15 mouse cellular contexts compared by ENCODE assay signal in the genomic region with DNA sequence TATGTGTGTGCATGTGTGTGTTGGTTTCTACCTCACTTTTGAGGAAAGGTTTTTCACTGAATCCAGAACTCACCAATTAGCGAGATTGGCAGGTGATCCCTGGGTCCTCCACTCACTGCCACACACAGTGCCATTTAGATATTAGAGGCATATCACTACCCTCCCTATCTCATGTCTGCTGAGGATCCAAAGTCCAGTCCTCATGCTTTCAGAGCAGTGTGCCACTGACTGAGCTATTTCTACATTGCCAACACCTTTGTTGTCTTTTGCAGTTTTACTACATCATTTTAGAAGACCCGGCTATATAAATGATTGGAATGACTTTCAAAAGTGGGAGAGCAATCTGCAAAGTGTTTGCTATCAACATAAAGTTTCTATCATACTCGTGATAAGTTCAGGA.
"Had no signal": no experiment of that assay in that cellular context is flagged by ENCODE, and none has a peak within 500 bp of the region (broad histone marks: within the 10 kb centered on the region; RNA-seq: fewer than 3 reads in every experiment).

No protein-coding gene starts in this region.

- H3K9me3 ChIP-seq: limb, embryonic 12.5 days; limb, embryonic 15.5 days; liver, embryonic 13.5 days; megakaryocyte, embryonic 14.5 days; midbrain, embryonic 10.5 days; midbrain, embryonic 13.5 days had no signal

- H3K36me3 ChIP-seq: limb, embryonic 12.5 days; limb, embryonic 15.5 days; liver, embryonic 13.5 days; midbrain, embryonic 10.5 days; midbrain, embryonic 13.5 days had no signal

- DNase-seq: kidney, adult 18-20 months; kidney, adult 9 months; kidney, postnatal 14 days; kidney, postnatal 4 days; left cerebral cortex, postnatal 4 days; liver, embryonic 13.5 days; lung, embryonic 14.5 days; lung, postnatal 36 days; thymus, postnatal 25 days had no signal

- H3K27me3 ChIP-seq: limb, embryonic 12.5 days; limb, embryonic 15.5 days; liver, embryonic 13.5 days; megakaryocyte, embryonic 14.5 days; midbrain, embryonic 13.5 days had no signal

- H3K9ac ChIP-seq: limb, embryonic 12.5 days; limb, embryonic 15.5 days; liver, embryonic 13.5 days; lung, embryonic 14.5 days; midbrain, embryonic 13.5 days had no signal

- H3K4me3 ChIP-seq: limb, embryonic 12.5 days; limb, embryonic 15.5 days; liver, embryonic 13.5 days; megakaryocyte, embryonic 14.5 days; midbrain, embryonic 10.5 days; midbrain, embryonic 13.5 days had no signal

- ATAC-seq: lung, postnatal 0 days; midbrain, embryonic 13.5 days had no signal

- H3K4me2 ChIP-seq: limb, embryonic 12.5 days; limb, embryonic 15.5 days; liver, embryonic 13.5 days; lung, embryonic 14.5 days; midbrain, embryonic 13.5 days had no signal

- H3K27ac ChIP-seq: limb, embryonic 12.5 days; limb, embryonic 15.5 days; liver, embryonic 13.5 days; midbrain, embryonic 10.5 days; midbrain, embryonic 13.5 days had no signal

- H3K4me1 ChIP-seq: limb, embryonic 12.5 days; limb, embryonic 15.5 days; liver, embryonic 13.5 days; megakaryocyte, embryonic 14.5 days; midbrain, embryonic 10.5 days; midbrain, embryonic 13.5 days had no signal
